Mouse (Mus musculus): ENCODE measurements around the gene Dedd2. TPM values are rescaled to one million over a fixed set of nuclear protein-coding genes. Genes with fewer than 3 reads are reported as not detected.

The Dedd2 gene
- polyA plus RNA-seq, 1 experiment = not detected

DNA sequence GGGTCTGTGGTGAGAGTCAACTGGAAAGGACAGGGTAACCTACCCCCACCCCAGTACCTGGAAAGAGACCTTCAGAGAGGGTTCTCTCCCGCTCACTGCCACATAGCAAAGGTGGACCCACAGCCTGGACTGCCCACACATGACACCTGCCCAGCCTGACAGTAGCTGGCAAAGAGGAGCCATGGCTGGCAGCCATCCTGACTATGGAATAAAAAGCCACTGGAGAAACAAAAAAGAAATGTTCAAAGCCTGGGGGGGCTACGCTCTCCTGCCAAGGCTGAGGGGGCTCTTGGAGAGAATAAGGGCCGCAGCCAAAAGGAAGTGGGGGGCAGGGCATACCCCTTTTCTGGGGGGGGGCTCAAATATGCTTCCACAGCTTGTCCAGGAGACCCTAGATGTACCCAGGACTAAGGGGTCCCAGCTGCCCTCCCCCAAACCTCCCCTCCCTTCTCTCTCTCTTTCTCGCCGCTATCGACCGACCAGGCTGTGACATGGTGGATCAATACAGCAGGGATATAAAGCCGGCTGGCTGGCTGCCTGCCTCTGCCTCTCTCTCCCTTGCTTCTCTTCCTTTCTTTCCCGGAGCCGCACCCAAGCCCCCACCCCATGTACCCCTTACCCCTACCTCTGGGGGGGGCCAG lies 68.4 kb downstream of the Dedd2 start:
- TF ChIP-seq CTCF (IDR thresholded peaks at IDR 0.05; ENCODE audit: insufficient read depth, low read depth, low read length) (no peak), POLR2A (IDR thresholded peaks at IDR 0.05; ENCODE audit: insufficient read depth, low read depth, low read length) (no peak)
- 26% methylated on average over 10 of the region's 10 CpGs for WGBS
- Histone ChIP-seq H3K4me3 (ENCODE audit: insufficient read depth, low read depth, low read length) (no peak overlapping the region), H3K27ac (ENCODE audit: insufficient read depth, low read depth, low read length) (no peak overlapping the region), H3K4me1 (ENCODE audit: control insufficient read depth, insufficient read depth, low read length) (peaks cover 45% of the 10 kb centered on the region)

DNA sequence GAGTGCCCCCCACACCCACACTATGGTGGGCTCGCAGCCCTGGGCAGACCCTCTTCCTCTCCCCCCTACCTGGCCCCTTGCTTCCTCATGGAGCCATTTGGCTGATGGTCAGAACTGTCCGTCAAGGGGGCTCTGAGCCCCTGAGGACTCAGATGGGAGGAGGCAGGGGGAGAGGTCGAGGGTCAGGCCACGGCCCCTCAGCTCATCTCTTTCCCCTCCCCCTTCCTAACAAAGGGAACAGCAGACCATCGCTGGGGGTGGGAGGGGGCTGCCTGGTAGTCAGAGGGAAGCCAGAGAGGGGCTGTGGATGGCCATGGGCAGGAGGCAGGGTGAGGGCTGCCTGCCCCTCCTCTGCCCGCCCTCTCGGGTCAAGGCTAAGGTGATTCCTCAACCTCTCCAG lies 69.4 kb downstream of the Dedd2 start:
- Histone ChIP-seq H3K4me3 (ENCODE audit: insufficient read depth, low read depth, low read length) (no peak overlapping the region), H3K27ac (ENCODE audit: insufficient read depth, low read depth, low read length) (no peak overlapping the region), H3K4me1 (ENCODE audit: control insufficient read depth, insufficient read depth, low read length) (peaks cover 45% of the 10 kb centered on the region)
- 12% methylated on average over 7 of the region's 7 CpGs for WGBS
- no peak for TF ChIP-seq CTCF (IDR thresholded peaks at IDR 0.05; ENCODE audit: insufficient read depth, low read depth, low read length)
- no peak for TF ChIP-seq POLR2A (IDR thresholded peaks at IDR 0.05; ENCODE audit: insufficient read depth, low read depth, low read length)

DNA sequence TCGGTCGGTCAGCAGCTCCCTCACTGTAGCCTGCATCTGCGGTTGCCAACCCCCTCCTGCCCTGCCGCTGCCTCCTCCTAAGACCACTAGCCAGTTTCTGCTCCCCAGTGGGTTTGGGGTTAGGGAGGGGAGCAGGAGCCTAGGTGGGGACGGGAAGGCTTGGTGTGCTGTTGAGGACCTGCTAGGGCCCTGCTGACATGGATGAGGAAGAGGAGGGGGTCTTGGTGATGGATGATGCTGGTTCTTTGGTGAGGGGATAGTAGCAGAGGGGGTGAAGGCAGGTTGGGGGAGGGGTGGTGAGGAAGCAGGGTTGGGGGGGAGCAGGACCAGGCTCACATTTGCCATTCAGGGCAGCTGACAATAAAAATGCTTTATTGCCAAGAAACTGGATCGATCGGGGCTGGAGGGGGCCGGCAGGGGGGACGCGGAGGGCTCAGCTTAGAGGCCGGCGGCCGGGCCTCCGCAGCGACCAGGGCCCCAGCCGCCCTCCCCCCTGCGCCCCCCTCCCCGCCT lies 70.2 kb downstream of the Dedd2 start:
- 31% methylated on average over 14 of the region's 18 CpGs for WGBS
- no peak for TF ChIP-seq CTCF (IDR thresholded peaks at IDR 0.05; ENCODE audit: insufficient read depth, low read depth, low read length)
- no peak for TF ChIP-seq POLR2A (IDR thresholded peaks at IDR 0.05; ENCODE audit: insufficient read depth, low read depth, low read length)
- Histone ChIP-seq H3K4me3 (ENCODE audit: insufficient read depth, low read depth, low read length) (no peak overlapping the region), H3K4me1 (ENCODE audit: control insufficient read depth, insufficient read depth, low read length) (peaks cover 44% of the 10 kb centered on the region), H3K27ac (ENCODE audit: insufficient read depth, low read depth, low read length) (no peak overlapping the region)

Other genes with a start within 250 kb of the Dedd2 start
- not detected in 2 replicates for gene Rabac1, start 247.9 kb downstream of the Dedd2 start, polyA plus RNA-seq (2012; ENCODE audit: insufficient read depth, insufficient read length, low replicate concordance, missing spikeins)
- 361 and 745 TPM in 2 replicates for gene Atp1a3, start 214.7 kb downstream of the Dedd2 start, polyA plus RNA-seq (2012; ENCODE audit: insufficient read depth, insufficient read length, low replicate concordance, missing spikeins)
- not detected in 2 replicates for gene Grik5, start 148.3 kb downstream of the Dedd2 start, polyA plus RNA-seq (2012; ENCODE audit: insufficient read depth, insufficient read length, low replicate concordance, missing spikeins)
- gene Zfp574, start 148.0 kb downstream of the Dedd2 start, polyA plus RNA-seq (2012; ENCODE audit: insufficient read depth, insufficient read length, low replicate concordance, missing spikeins) = not detected in 2 replicates
- not detected in 2 replicates for gene Pou2f2, start 40.9 kb downstream of the Dedd2 start, polyA plus RNA-seq (2012; ENCODE audit: insufficient read depth, insufficient read length, low replicate concordance, missing spikeins)
- gene Zfp526, start 810 bp upstream of the Dedd2 start, polyA plus RNA-seq (2012; ENCODE audit: insufficient read depth, insufficient read length, low replicate concordance, missing spikeins) = not detected in 2 replicates
- not detected in 2 replicates for gene Gsk3a, start 17.2 kb upstream of the Dedd2 start, polyA plus RNA-seq (2012; ENCODE audit: insufficient read depth, insufficient read length, low replicate concordance, missing spikeins)
- gene Erf, start 30.1 kb upstream of the Dedd2 start, polyA plus RNA-seq (2012; ENCODE audit: insufficient read depth, insufficient read length, low replicate concordance, missing spikeins) = not detected in 2 replicates
- gene Cic, start 47.1 kb upstream of the Dedd2 start, polyA plus RNA-seq (2012; ENCODE audit: insufficient read depth, insufficient read length, low replicate concordance, missing spikeins) = 41.9 TPM in 1 of 2 replicates, not detected in the other
- gene Pafah1b3, start 77.4 kb upstream of the Dedd2 start, polyA plus RNA-seq (2012; ENCODE audit: insufficient read depth, insufficient read length, low replicate concordance, missing spikeins) = not detected in 2 replicates
- not detected in 2 replicates for gene Prr19, start 80.8 kb upstream of the Dedd2 start, polyA plus RNA-seq (2012; ENCODE audit: insufficient read depth, insufficient read length, low replicate concordance, missing spikeins)
- not detected in 2 replicates for gene Tmem145, start 85.5 kb upstream of the Dedd2 start, polyA plus RNA-seq (2012; ENCODE audit: insufficient read depth, insufficient read length, low replicate concordance, missing spikeins)
- gene Megf8, start 96.5 kb upstream of the Dedd2 start, polyA plus RNA-seq (2012; ENCODE audit: insufficient read depth, insufficient read length, low replicate concordance, missing spikeins) = not detected in 2 replicates
- gene Cnfn, start 149.1 kb upstream of the Dedd2 start, polyA plus RNA-seq (2012; ENCODE audit: insufficient read depth, insufficient read length, low replicate concordance, missing spikeins) = not detected in 2 replicates
- gene Lipe, start 178.1 kb upstream of the Dedd2 start, polyA plus RNA-seq (2012; ENCODE audit: insufficient read depth, insufficient read length, low replicate concordance, missing spikeins) = not detected in 2 replicates
- gene Cxcl17, start 192.3 kb upstream of the Dedd2 start, polyA plus RNA-seq (2012; ENCODE audit: insufficient read depth, insufficient read length, low replicate concordance, missing spikeins) = not detected in 2 replicates

All from olfactory bulb, adult 2 months (tissue).